Mouse (Mus musculus) forebrain, embryonic 14.5 days (tissue): ENCODE measurements around the gene Rnf220. TPM values are rescaled to one million over a fixed set of nuclear protein-coding genes. Genes with fewer than 3 reads are reported as not detected.

Source experiments
- ATAC-seq: fragments of 200-750 bp; cut with Nextera tagmentation; 2 replicates; pipeline ENCODE4 v1.8.0; 2017; ENCODE audit warnings: mild to moderate bottlenecking, moderate library complexity
- DNase-seq: peaks from one replicate; pipeline ENCODE4 v3.0.0-alpha.2; 2015; ENCODE audit warnings: low spot score
- H3K27ac ChIP-seq: fragments of 300-500 bp; sonication (generic); 2 replicates; pipeline ENCODE4 v1.5.1; 2014; ENCODE audit warnings: low read depth, mild to moderate bottlenecking, control low read depth, low read length, moderate library complexity
- H3K27me3 ChIP-seq: fragments of 300-500 bp; sonication (generic); replicated peaks from 2 replicates; pipeline ENCODE4 v1.6.1; 2014; ENCODE audit warnings: low read length, control low read depth, mixed read lengths; ENCODE audit not compliant: control insufficient read depth, insufficient read depth
- H3K36me3 ChIP-seq: fragments of 300-500 bp; sonication (generic); 2 replicates; pipeline ENCODE4 v1.6.1; 2014; ENCODE audit warnings: low read length, control low read depth; ENCODE audit not compliant: control insufficient read depth, insufficient read depth
- H3K4me1 ChIP-seq: fragments of 300-500 bp; sonication (generic); 2 replicates; pipeline ENCODE4 v1.6.1; 2014; ENCODE audit warnings: antibody characterized with exemption, low read length, control low read depth; ENCODE audit not compliant: control insufficient read depth, insufficient read depth
- H3K4me2 ChIP-seq: fragments of 300-500 bp; sonication (generic); 2 replicates; pipeline ENCODE4 v1.6.1; 2014; ENCODE audit warnings: mild to moderate bottlenecking, control low read depth, low read length
- H3K4me3 ChIP-seq: fragments of 300-500 bp; sonication (generic); 2 replicates; pipeline ENCODE4 v1.5.1; 2014; ENCODE audit warnings: low read depth, low read length, control low read depth
- H3K9ac ChIP-seq: fragments of 300-500 bp; sonication (generic); 2 replicates; pipeline ENCODE4 v1.6.1; 2014; ENCODE audit warnings: mild to moderate bottlenecking, low read length, control low read depth, moderate library complexity
- H3K9me3 ChIP-seq: fragments of 300-500 bp; sonication (generic); replicated peaks from 2 replicates; pipeline ENCODE4 v1.6.1; 2016; ENCODE audit warnings: low read length, control low read depth, mixed read lengths; ENCODE audit not compliant: control insufficient read depth
- WGBS: fragments of 180-500 bp; shearing (Covaris S2); extraction: QIAGEN DNeasy Blood & Tissue Kit; methylation state at CpG from one replicate; pipeline ENCODE4 v1.1.7; 2014; 5-methylcytosine and 5-hydroxymethylcytosine counted together
- polyA plus RNA-seq: library from polyadenylated mRNA; unstranded; fragments of >200 nt; fragmentation: Nextera tagmentation; extraction: Ambion mirVana; gene quantifications from 2 replicates; pipeline ENCODE4 v1.2.1, GENCODE M21; 2014

Rnf220 gene
- 84.3 and 96.1 TPM in 2 replicates for polyA plus RNA-seq

DNA sequence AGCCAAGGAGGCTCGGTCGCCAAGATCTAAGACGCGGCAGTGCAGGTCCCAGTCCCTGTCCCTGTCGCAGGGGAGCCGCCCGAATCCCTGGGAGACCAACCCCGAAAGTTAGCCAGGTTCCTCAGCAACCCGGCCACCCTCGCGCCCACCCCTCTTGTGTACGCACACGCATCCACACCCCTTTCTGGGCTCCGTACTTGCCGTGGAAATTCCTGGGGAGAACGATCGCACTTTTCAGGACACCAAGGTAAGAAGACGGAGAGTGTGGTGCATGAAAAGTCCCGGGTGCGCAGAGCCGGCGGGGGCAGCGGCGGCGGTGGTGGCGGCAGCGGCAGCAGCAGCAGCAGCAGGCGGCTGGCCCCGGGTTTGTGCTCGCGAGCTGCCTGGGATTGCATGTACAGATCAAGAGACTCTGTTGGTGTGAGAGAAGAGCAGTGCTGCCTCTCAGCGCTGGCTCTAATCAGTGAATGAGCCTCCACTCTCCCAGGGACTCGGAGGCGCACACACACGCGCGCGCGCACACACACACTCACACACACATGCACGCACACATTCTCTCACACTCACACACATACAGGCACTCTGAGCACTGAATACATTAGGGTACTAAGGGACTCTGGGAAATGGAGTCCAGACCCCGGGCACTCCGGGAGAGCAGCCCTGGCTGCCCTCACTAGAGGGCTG, at the start of gene Rnf220:
Rnf220 (minus strand) TSS at position 571 of the 684 bp plus-strand sequence.
- Histone ChIP-seq H3K4me3 (peak within 1 kb of the TSS; percentile 39), H3K9me3 (no peaks in the 10 kb centered on the region), H3K27me3 (peaks cover 26% of the 10 kb centered on the region), H3K4me2 (peak within 1 kb of the TSS; percentile 78), H3K9ac (peak within 1 kb of the TSS; percentile 61), H3K4me1 (peaks cover 13% of the 10 kb centered on the region), H3K27ac (peak within 1 kb of the TSS; percentile 49), H3K36me3 (no peaks in the 10 kb centered on the region)
- ATAC-seq (peak; percentile 86), DNase-seq (peak; percentile 89)
- WGBS: under 1% methylated on average over 42 of the region's 42 CpGs

DNA sequence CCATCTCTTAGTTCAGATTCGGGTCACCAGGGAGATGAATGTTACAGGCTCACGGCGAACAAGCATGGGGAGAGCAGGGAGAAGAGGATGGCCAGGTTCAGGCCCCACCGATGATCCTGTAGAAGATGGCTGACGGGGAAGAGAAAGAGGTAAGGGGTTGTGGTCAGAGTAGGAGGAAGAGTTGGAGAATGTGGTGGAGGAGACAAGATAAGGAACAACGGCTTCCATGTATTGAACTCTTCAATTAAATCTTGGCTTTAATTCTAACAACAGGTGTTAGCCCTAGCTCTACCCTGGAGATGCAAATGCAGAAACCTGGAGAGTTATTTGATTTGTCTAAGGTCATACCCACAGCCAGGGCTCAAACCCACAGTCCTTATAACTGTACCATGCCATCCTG, 49.8 kb upstream of the Rnf220 start:
- no peaks in the 10 kb centered on the region for H3K36me3 ChIP-seq
- H3K27me3 ChIP-seq: no peaks in the 10 kb centered on the region
- no peak for ATAC-seq

DNA sequence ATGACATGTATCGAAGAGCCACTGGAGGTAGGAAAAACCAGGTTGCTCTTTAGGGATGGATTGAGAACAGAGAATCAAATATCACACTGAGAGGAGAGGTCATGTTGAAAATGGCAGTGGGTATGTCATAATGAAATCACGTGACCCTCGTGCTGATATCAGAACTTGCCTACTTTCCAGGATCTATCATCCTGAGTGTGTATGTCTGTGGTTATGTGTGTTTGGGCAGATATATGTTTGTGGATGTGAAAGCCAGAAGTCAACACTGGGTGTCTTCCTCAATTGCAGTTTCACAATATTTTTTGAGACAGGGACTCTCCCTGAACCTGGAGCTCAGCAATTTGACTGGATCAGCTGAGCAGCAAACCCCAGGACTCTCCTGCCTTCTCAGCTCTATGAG, 48.6 kb upstream of the Rnf220 start:
- Histone ChIP-seq H3K36me3 (no peaks in the 10 kb centered on the region), H3K27me3 (no peaks in the 10 kb centered on the region), H3K4me2 (no peak overlapping the region), H3K9me3 (0 out of 2 replicates have a peak, but pooled peaks cover 2% of the 10 kb centered on the region), H3K4me1 (no peaks in the 10 kb centered on the region; the same call in 1 of the 2 replicates), H3K9ac (no peak overlapping the region), H3K4me3 (no peak overlapping the region), H3K27ac (no peak overlapping the region)
- 83% methylated on average over 3 of the region's 3 CpGs for WGBS
- DNase-seq (no peak), ATAC-seq (no peak)

More for the DNA sequence above, 49.8 kb upstream of the Rnf220 start:
- no peak overlapping the region for H3K27ac ChIP-seq
- H3K9ac ChIP-seq: no peak overlapping the region
- 90% methylated on average over 6 of the region's 6 CpGs for WGBS
- no peak for DNase-seq
- no peak overlapping the region for H3K4me2 ChIP-seq
- peaks cover 9% of the 10 kb centered on the region for H3K4me1 ChIP-seq
- H3K4me3 ChIP-seq: no peak overlapping the region
- H3K9me3 ChIP-seq: 0 out of 2 replicates have a peak, but pooled peaks cover 2% of the 10 kb centered on the region

DNA sequence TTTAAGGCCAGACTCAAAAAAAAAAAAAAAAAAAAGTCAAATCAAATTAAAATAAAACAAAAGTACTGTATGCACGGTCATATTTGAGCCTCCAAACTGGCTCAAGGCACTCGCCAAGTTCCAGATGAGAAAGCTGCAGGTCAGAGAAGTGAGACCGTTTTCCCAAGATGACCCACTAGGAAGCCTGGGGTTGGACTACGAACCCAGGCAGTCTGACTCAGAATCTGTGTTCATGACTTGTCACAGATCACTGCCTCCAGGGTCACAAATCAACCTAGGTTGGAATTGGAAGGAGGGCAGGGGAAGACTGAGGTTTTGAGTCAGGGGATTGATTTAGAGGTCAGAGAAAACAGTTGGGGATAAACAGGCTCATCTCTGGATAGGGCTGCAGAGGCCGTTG, 43.7 kb upstream of the Rnf220 start:
- no peak for DNase-seq
- no peak overlapping the region for H3K27ac ChIP-seq
- 80% methylated on average over 5 of the region's 5 CpGs for WGBS
- no peaks in the 10 kb centered on the region for H3K4me1 ChIP-seq
- 0 out of 2 replicates have a peak, but pooled peaks cover 2% of the 10 kb centered on the region for H3K9me3 ChIP-seq
- H3K4me3 ChIP-seq: no peak overlapping the region
- no peaks in the 10 kb centered on the region for H3K36me3 ChIP-seq
- no peak overlapping the region for H3K9ac ChIP-seq
- H3K4me2 ChIP-seq: no peak overlapping the region
- no peaks in the 10 kb centered on the region for H3K27me3 ChIP-seq
- no peak for ATAC-seq

DNA sequence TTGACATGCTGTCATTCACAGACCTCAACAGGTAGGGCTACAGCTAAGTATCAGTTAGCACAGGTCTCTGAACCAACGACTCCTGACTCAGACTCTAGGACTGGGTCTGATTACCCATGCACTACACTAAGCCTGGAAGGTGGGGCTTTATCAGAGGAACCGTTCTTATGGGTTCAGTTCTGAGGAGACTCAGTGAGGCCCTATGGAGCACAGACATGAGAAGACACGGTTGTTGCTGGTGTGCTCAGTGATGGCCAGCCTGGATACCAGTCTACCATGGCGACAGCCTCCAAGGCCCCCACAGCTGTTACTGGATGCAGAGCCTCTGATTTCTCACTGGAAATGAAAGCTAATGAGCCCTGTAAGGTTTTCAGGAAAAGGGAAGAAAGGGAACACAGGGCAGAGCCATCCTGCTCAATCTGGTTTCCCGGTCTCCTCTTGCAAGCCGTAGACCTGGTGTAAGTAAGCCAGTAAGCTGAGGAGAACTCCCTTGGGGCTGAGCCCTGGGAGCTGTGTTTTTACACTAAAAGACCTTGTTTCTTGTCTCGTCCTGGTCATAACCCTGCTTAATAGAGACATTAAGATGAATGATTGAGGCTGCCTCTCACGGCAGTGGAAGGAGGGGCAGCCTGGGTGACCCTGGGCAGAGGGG, 42.6 kb upstream of the Rnf220 start:
- WGBS: 86% methylated on average over 8 of the region's 8 CpGs
- ATAC-seq: no peak

DNA sequence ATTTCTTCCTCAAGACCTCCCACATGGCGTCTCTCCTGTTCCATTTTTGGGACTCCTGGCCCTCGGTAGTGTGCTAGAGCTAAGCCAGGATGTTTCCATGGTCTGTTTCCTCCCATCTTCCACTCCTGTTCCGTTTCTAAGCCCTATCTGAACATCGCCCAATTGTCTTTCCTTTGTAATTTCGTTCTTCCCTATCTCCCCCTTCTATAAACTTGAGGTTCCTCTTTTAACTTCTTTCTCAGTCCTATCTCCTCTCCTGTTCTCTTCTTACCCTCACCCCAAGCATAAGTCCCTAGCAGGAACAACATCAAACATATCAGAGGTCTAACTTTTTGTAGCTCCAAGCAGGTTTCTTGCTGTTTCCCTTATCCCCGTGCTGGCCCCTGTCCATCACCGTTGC, 40.1 kb upstream of the Rnf220 start:
- H3K9me3 ChIP-seq: 0 out of 2 replicates have a peak, but pooled peaks cover 1% of the 10 kb centered on the region
- no peak for DNase-seq
- no peaks in the 10 kb centered on the region for H3K36me3 ChIP-seq
- no peaks in the 10 kb centered on the region for H3K4me1 ChIP-seq
- 86% methylated on average over 7 of the region's 7 CpGs for WGBS
- H3K4me3 ChIP-seq: no peak overlapping the region
- no peak for ATAC-seq
- H3K27me3 ChIP-seq: no peaks in the 10 kb centered on the region
- no peak overlapping the region for H3K9ac ChIP-seq
- H3K4me2 ChIP-seq: no peak overlapping the region
- H3K27ac ChIP-seq: no peak overlapping the region

More for the DNA sequence above, 42.6 kb upstream of the Rnf220 start:
- H3K9me3 ChIP-seq: 0 out of 2 replicates have a peak, but pooled peaks cover 2% of the 10 kb centered on the region
- H3K9ac ChIP-seq: no peak overlapping the region
- H3K27ac ChIP-seq: no peak overlapping the region
- no peaks in the 10 kb centered on the region for H3K27me3 ChIP-seq
- no peaks in the 10 kb centered on the region for H3K4me1 ChIP-seq
- H3K36me3 ChIP-seq: no peaks in the 10 kb centered on the region
- no peak overlapping the region for H3K4me2 ChIP-seq
- no peak for DNase-seq
- H3K4me3 ChIP-seq: no peak overlapping the region

DNA sequence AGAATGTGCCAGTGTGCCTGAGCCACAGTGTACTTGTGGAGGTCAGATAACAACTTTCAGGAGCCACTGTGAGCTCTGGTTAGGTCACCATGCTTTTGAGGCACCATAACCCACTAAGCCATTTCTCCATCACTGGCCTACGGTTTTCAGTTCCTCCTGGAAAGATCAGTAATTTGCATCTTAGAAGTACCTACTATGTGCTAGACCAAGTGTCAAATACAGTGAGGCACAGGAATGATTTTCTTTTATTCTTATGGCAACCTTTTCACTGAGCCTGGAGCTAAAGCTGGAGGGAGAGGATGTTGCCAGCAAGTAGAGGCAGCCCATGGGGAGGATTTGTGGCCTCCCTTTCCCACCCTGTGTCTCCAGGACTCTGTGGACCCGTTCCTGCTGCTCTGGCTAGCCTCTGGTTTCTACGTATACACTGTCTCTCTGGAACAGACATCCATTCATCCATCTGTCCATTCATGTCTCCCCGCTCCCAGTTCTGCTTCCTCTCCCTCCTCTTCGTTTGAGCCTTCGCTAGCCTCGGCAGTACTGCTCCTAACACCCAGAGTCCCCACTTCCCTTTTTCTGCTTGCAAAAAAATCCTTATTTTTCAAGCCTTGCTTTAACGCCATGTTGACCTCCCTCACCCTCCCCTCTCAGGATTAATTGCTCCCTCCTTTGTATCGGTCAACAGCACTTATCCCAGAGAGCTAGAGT, 38.8 kb upstream of the Rnf220 start:
- no peak overlapping the region for H3K9ac ChIP-seq
- WGBS: 51% methylated on average over 9 of the region's 9 CpGs
- no peak overlapping the region for H3K4me2 ChIP-seq
- no peaks in the 10 kb centered on the region for H3K36me3 ChIP-seq
- H3K4me1 ChIP-seq: no peaks in the 10 kb centered on the region
- no peak for DNase-seq
- H3K27me3 ChIP-seq: no peaks in the 10 kb centered on the region
- no peak for ATAC-seq
- H3K4me3 ChIP-seq: no peak overlapping the region
- H3K27ac ChIP-seq: no peak overlapping the region
- H3K9me3 ChIP-seq: no peaks in the 10 kb centered on the region

DNA sequence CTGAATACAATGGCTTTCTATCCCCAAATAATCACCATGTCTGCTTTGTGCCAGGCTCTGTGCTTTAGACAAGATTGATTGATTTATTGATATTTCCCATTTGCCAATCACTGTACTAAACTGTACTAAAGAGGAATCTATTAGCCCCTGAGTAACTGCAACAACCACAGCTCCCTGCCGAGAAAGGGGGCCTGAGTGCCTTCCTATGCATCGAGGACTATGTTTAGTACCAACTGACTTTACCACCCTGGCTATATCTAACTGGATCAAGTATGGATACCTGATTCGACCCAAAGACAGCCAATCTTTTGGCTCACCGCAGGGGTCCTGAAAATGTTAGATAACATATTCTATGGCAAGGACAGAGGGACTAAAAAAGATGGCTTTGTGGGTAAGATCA, 33.0 kb upstream of the Rnf220 start:
- Histone ChIP-seq H3K9ac (no peak overlapping the region), H3K36me3 (no peaks in the 10 kb centered on the region), H3K4me3 (no peak overlapping the region), H3K27ac (no peak overlapping the region), H3K27me3 (no peaks in the 10 kb centered on the region), H3K4me1 (no peaks in the 10 kb centered on the region), H3K4me2 (no peak overlapping the region), H3K9me3 (no peaks in the 10 kb centered on the region)
- ATAC-seq: no peak
- WGBS: 80% methylated on average over 4 of the region's 4 CpGs
- no peak for DNase-seq
